Mouse (Mus musculus) forelimb bud, embryonic 11.5 days (tissue): ENCODE measurements at regions not wholly inside any gene's neighbourhood (a gene's known extent, or its start where the extent isn't known, plus 50 kb on each side); places are given as distances from the start of the nearest gene placed in this dataset.

ENCODE experiments used
- DNase-seq: peaks from one replicate; pipeline ENCODE4 v3.0.0-alpha.2; 2012; ENCODE audit warnings: low read depth, low spot score

GRCm38 (mm10) chr17:9995321-9995720 lies 324.3 kb downstream of the Qk start:
- DNase-seq: no peak

GRCm38 (mm10) chr17:9990744-9991143 lies 321.2 kb upstream of the Pabpc6 start:
- DNase-seq: no peak

GRCm38 (mm10) chr17:9981273-9981672 lies 311.8 kb upstream of the Pabpc6 start:
- DNase-seq: no peak

DNA sequence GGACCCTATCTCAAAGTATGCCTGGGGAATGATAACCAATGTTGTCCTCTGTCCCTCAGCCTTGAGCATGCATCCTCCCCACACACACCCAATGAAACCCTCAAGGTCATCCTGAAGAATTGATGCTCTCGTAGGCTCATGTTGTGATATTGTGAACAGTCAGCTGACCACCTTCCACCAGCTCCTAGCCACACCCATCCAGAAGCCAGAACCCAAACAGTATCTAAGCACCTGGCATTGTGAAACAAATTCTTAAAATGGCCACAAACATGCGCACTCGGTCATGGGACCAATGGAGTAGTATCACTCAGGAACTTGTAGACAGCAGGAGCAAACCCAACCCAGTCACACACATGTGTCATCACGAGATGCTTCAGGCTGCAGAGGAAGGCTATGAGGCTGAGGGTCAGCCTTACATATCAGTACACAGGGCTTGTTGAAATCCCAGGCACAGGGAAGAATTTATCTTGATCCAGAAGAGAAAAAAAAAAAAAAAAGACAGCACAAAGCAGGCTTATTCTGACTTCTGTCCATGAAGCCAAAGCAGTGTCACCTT lies 307.4 kb upstream of the Pabpc6 start:
- no peak for DNase-seq

DNA sequence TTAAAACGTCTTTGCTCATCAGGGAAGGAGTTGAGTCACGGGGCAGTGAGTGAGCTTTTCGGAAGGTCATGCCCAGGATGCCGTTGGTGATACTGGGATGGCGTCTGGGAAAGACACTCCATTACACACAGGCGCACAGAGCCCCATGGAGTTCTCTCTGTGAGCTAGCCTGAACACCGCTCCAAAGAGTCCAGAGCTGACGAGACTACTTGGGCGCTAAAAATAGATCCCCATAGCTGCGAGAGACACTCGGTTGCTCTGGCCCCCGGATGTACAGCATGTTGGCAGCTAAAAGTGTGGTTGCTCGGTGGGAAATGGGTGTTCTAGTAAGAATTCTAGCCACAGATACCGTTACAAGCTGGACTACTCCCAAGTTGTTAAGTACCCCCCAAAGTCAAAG lies 306.5 kb upstream of the Pabpc6 start:
- no peak for DNase-seq

GRCm38 (mm10) chr17:9975153-9975552 lies 305.6 kb upstream of the Pabpc6 start:
- no peak for DNase-seq

DNA sequence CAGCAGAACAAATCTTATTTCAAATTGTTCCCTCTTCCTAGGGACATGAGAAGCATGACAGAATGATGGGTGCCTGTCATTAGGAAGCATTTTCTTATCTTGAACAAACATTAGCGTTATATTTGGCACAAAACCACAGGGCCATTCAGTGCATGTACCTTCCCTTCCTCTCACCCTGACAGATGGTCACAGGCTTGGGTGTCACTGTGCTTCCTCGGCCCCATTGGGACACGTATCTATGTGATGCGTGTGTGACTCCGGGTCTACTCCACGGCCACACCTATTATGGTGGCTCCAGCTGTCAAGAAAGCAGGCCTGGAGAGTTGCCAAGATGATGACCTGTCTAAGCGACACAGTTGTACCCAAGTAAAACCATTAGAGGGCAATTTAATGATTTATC lies 298.5 kb upstream of the Pabpc6 start:
- no peak for DNase-seq

DNA sequence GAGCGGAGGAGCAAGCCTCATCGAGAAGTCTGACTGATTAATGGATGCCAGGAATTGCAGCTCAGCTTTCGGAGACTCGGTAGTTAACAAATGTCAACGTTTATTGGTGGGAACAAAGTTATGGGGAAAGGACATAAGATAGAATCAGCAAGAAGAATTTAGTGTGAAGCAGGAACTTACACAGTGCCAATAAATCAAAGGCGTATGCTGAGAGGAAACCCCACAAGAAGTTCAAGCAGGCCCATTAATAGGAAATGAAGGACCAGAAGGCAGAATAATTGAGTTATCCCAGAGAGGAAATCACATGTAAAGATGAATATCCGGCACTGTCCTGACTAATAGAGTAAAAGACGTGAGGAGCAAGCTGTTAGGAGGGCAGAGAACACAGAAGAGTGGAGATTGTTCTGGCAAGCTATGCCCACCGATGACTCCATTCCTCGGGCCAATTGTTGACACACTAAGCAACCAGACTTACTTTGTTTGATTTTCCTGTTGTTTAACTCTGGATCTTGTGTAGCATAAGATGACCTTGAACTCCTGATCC lies 293.4 kb upstream of the Pabpc6 start:
- no peak for DNase-seq

DNA sequence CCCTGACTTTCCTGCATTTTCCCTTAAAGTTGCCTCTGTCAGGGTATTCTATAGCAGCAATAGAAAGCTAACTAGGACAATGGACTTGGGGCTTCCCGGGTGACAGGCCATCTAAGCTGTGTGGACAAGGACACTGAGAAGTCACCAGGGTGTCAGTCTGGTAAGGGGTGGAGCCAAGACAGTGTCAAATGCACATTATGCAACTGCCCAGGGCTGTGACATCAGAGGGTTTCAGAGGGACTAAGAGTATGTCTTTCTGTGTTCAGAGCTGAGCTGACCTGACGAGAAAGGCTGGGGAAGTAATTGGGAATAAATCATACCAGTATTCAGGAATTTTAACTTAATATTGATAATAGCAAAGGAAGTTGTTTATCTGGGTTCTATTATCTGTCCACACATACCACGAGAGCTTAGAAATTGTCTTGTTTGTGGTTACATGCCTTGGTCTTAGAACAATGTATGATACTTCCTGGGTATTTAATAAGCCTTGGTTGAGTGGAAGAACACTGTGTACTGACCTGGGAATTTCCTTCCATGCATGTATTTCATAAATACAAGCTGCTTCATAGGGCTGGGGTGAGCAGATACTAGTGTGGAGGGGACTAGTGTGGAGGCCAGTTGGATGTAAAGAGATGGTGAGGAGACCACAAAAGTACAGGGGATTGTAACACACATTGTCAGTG lies 279.6 kb upstream of the Pabpc6 start:
- no peak for DNase-seq

DNA sequence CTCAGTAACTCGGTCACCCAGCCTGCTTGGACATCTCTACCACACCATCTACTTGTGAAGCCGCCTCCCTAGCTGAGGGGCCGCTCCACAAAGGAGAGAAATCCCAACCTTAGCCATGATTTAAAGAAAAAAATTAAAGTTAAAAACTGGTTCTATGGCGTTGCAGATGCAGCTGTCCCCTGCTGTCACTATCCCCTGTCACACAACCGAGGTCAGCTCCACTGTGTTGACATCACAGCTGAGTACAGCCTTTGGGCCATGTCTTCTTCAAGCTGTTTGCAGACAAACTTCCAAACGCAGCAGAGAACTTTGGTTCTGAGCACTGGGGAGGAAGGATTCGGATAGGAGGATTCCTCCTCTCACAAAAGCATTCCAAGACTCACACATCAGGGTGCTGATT lies 278.1 kb upstream of the Pabpc6 start:
- DNase-seq: no peak

DNA sequence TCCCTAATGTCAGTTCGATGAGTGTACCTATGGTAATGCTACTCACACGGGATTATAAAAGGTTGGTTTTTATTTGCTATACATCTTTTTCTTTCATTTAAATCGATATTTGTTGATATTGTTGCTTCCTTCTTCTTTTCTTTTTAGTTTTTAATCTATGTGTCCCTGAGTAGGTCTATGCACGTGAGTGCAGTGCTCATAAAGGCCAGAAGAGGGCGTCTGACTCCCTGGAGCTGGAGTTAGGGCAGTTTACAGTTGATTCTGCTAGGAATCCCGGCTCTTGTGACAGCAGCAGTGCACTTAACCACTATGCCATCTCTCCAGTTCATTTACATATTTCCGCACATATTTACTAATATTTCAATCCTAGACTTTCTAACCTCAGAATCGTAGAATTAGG lies 275.0 kb upstream of the Pabpc6 start:
- no peak for DNase-seq

GRCm38 (mm10) chr17:9942171-9942570 lies 272.7 kb upstream of the Pabpc6 start:
- no peak for DNase-seq

DNA sequence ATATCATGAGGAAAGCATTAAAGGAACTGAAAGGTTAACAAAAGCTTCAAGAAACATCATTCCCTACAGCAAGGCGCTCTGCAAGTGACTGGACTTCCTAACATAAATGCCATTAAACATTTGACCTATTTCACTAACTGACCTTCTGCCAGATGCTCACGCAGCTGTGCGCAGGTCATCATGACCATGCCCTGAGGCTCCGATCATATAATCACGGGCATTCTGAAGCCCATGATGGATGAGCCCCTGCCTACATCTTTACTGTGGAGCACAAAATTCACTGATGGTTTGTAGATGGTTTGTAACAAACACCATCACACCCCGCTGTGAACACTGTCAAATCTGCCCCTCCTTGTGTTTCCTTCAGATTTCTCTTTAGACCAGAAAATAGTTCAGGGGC lies 270.1 kb upstream of the Pabpc6 start:
- DNase-seq: no peak

- no peak for DNase-seq
These were observed 268.9 kb upstream of the Pabpc6 start for GRCm38 (mm10) chr17:9938426-9938825.

GRCm38 (mm10) chr17:9937211-9937610 lies 267.7 kb upstream of the Pabpc6 start:
- no peak for DNase-seq

- no peak for DNase-seq
These were observed 262.7 kb upstream of the Pabpc6 start for GRCm38 (mm10) chr17:9932186-9932585.

DNA sequence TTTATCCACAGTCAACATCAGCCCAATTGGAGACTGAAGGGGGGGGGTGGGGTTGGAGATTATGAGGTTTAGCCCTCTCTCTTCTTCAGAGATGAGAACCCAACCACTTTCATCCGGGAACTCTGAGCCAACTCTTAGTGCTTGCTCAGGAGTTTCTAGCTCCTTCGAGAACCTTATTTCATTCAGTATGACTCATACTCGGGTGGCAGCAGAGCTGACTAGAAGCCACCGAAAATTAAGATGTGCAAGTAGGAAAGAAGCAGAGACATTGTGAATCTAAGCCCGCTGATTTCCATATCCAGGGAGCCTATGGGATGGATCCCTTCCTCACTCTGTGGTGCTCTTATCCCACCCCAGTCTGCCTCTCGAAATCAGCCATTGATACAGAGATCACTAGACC lies 262.0 kb upstream of the Pabpc6 start:
- DNase-seq: no peak

- DNase-seq: no peak
These were observed 260.1 kb upstream of the Pabpc6 start for GRCm38 (mm10) chr17:9929448-9930088.

- no peak for DNase-seq
These were observed 258.2 kb upstream of the Pabpc6 start for GRCm38 (mm10) chr17:9927724-9928123.

DNA sequence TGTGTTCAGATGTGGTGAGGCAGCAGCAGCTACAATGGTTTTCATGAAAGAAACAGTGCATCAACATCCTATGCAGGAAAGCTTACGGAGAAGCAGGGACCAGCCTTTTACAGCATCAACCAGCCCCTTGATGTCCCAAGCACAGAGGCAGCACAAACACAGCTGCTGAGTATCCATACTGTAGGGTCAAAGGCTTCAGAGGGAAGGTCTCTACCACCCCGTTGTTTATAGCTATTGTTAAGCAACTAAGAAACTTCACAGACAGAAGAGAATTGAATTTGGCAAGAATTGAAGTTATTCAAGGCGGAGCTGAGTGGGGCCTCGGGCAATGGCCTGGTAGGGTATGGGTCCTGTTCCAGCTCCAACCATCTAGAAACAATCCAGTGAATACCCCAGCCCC lies 256.8 kb upstream of the Pabpc6 start:
- no peak for DNase-seq

DNA sequence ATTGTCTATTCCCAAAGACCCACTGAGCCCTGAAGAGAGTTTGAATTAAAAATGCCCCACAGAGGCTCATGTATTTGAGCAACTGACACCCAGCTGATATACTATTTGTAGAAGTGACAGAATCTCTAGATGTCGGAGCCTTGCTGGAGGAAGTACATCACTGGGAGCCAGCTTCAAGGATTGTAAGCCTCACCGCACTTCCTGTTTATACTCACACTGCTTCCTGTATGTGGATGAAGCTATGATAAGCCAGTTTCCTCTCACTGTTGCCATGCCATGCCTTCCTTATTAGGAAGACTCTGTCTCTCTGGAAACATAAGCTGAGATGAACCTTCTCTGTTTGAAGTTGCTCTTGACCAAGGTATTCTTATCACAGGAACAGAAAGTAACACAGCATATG lies 251.8 kb upstream of the Pabpc6 start:
- DNase-seq: no peak

DNA sequence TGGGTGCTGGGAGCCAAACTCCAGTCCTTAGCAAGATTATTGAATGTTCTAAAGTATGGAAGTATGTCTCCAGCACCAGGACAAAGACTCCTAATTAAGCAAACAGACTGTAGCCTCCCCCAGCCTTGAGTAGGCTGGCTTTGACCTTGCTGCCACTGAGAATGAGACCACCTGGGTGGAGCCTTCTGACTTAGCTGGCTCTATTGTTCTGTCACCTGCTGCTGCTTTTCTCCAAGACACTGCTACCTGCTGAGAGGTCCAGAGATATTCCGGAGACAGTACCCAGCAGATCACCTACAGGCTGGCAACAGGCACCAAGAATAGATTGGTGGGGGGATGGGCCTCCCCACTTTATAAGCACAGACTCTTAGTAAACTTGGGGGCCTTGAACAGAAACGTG lies 247.5 kb upstream of the Pabpc6 start:
- DNase-seq: no peak

DNA sequence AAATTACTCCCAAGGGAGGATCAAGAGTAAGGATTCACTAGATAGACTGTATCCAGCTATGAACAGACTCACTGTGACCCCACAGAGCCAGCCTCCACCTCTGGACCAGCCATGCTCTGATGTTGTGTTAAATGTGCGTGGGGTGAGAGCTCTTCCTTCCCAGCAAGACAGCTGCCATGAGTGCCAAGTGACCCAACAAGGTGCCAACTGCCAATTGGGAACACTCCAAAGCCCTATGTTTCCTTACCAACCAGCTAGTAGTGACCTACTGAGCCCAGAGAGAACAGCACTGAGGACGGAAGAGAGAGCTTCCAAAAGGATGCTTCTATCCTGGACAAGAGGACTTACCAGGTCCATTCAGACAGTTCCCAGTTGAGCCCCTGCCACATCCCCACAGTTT lies 241.3 kb upstream of the Pabpc6 start:
- no peak for DNase-seq
